Mouse (Mus musculus): ENCODE data around the gene H2-Eb1. TPM values are rescaled to one million over a fixed set of nuclear protein-coding genes. Genes with fewer than 3 reads are reported as not detected.
"Not testable (repeated sequence)": the region's sequence is repeated elsewhere in the genome, so short reads cannot be mapped to it uniquely, and the experiment has no call there.

The H2-Eb1 gene
- total RNA-seq, 4 experiments from 2014 or later = 2.6 to 6.3 (median 3.7) TPM

DNA sequence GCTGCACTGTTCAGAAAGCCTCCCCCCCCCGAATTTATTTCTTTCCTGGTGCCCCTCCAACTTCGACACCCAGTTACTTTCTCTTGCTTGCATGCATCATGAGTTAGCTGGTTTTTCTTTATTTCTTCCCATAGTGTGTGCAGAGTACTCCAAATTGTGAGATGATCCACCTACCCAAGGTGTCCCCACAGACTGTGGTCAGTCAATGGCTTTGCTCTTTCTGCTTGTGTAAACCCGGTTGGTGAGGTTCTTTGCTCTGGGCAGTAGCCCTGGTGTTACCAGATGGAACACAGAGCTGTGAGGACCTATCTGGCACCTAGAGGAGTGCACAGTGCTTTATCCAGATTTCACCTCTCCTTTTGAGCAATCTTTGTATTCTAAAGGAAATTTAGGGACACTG is 17.5 kb upstream of the H2-Eb1 start:
- DNase-seq (ENCODE audit: low spot score in 2 of 2) = no peak

DNA sequence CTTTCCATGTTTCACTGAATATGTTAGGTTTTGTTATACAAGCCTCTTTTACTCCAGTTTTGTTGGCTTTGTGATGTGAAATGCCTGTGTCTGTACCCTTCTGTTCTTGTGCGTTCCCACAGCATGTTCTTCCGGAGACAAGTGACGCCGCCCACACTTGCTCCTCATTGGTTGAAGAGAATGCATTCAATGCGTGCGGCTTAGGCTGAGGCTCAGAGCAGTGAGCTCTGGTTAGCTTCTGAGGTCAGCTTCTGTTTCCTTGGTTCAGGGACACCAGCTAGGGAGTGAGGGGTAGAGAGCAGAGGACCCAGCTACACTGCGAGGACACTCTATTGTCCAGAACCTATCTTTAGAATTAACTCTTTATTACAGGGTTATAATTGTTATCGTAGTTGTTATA is 14.1 kb upstream of the H2-Eb1 start:
- DNase-seq (ENCODE audit: low spot score in 2 of 2) = peak; percentile 29 to 44

DNA sequence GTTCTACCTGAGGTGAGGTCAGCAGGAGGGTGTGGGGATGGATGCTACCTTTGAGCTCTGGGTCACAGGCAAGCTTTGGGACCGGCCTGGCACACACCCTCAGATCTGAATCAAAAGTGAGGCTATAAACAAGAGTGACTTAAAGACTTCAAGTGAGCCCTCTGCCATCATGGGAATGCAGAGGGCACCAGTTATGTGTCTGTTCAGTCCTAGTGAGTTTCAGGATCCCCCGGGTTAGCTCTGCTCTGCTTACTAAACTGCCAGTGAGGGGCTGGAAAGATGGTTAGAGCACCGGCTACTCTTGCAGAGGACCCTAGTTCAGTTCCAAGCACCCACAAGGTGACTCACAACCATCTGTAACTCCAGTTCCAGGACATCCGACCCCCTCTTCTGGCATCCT is 13.1 kb upstream of the H2-Eb1 start:
- DNase-seq (ENCODE audit: low spot score in 2 of 2) = no peak

DNA sequence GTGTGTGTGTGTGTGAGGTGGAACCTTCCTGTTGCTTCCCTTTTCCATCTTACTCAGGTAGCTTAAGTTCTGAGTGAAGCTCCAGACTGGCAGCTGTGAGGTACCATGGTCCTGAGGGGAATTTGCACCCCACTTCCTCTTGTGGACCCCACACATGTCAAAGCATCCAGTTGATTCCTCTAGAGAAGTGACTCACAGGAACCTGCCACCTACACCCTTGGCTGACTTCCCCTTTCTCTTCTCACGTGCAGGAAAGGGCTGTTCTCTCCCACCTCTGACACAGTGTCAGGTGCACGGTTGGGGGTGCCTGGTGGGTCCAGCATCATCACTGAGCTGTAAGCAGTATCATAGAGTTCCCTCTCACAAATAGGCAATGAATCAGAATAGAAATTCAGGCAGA is 12.1 kb upstream of the H2-Eb1 start:
- no peak for DNase-seq (ENCODE audit: low spot score in 2 of 2)

DNA sequence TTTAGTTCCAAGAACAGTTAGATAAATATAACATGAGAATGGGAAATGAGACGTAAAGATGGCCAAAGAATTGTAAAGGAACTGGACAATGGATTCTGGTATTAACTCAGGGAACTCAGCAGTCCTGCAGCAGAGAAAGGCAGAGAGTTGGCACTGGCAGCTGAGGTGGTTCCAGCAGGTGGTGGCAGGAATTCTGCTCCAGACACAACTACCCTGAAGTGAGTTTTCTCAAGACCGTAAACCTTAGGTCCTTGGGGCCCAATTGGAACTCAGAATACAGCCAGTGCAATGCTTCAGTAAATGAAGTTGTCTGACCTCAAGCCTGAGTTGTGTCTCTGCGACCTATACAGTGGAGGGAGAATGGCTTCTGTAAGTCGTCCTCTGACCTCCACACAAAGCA is 11.4 kb upstream of the H2-Eb1 start:
- no peak for DNase-seq (ENCODE audit: low spot score in 2 of 2)

- no peak for DNase-seq (ENCODE audit: low spot score in 2 of 2)
Measured at GRCm38 (mm10) chr17:34295307-34295706, 10.4 kb upstream of the H2-Eb1 start.

- no peak for DNase-seq (ENCODE audit: low spot score in 2 of 2)
Measured at GRCm38 (mm10) chr17:34295891-34296794, 9.5 kb upstream of the H2-Eb1 start.

DNA sequence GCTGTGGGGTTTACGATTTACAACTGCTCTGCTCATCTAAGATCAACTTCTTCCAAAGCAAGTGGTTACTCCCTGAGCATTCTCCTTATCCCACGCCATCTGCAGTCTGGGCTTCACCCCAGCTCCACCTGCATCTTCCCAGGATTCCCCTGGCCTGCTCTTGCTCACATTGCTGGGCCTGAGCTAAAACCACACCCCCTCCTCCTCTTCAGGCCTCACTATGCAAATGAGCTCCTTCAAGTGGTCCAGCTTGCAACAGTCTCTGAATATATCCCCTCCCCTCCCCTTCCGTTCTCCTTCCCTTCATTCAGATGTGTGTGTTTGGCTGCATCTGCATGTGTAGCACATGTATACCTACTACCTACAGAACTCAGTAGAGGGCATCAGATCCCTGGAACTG is 6.3 kb upstream of the H2-Eb1 start:
- DNase-seq (ENCODE audit: low spot score in 2 of 2) = no peak

GRCm38 (mm10) chr17:34300071-34300470 is 5.6 kb upstream of the H2-Eb1 start:
- DNase-seq (ENCODE audit: low spot score in 2 of 2) = no peak

DNA sequence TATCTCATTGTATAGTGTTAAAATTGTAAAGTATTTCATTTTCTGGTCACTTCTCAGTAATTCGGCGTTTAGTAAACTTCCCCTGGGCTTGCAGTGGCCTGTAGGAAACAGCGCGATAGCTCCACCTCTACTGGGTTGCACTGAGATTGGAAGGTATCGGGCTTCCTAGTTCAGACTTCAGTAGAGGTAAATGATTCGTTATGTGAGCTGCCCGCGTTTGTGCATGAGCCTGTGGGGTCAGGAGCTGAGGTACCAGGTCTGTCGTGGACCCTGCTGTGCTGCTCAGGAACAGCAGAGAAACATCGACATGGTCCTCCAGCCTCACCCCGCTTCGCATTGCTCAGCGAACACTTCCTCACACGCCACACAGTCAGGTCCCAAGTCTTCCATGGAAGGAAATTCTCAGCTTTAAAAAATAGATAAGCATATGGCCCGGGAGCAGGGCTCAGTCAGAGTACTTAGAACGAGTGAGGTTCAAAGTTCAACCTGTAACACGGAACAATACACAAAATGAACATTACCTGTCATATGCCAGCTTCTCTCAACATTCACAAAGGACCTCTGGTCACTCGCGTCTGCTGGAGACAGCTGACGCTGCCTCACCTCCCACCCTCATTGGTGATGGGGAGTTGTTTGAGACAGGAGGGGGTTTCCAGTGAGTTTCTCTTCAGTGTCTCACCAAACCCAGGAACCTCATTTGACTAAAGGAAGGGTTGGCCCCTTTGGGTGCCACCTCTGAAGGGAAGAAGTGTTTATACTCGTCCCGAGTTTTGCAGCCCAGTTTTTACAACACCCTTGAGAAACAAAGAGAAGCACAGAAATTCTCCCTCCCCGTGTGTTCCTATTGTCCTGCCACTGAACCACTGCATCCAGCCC is 4.7 kb upstream of the H2-Eb1 start:
- no peak for DNase-seq (ENCODE audit: low spot score in 2 of 2)

DNA sequence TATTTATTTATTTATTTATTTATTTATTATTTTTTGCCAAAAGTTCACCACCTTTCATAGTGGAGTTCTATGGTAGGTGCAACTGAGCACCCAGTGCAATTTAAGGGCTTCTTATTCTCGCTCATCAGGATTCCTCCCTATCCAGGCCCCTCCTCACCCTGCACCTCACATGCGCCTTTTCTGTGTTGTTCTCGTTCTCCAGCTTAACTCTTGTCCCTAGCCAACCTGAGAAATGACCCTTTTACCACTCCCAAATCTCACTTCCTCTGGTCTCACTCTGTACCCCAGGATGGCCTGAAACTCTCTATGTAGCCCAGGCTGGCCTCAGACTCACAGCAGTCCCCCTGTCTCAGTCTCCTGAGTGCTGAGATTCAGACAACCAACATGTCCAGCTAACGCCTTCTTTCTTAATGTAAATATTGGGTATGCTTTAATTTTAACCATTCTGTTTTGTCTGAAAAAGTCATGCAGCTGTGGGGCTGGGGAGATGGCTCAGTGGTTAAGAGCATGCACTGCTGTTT is 3.9 kb upstream of the H2-Eb1 start:
- DNase-seq (ENCODE audit: low spot score in 2 of 2) = no peak

DNA sequence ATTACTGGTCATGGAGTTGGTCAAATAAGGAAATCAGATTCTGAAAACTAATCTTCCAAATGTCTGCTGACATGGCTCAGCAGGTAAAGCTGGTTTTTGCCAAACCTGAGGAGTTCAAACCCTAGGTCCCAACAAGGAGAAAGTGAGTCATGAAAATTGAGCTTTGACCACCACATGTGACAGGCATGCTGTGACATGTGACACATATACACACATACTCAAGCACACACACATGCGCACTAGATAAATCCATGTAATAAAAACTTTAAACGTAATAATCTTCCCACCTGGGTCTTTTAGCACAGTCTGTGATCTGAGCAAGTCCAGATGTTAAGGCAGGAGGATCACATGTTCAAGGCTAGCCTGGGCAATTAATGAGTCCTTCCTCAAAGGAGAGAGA is 1.9 kb upstream of the H2-Eb1 start:
- DNase-seq (ENCODE audit: low spot score in 2 of 2) = no peak

GRCm38 (mm10) chr17:34304751-34305150 is 916 bp upstream of the H2-Eb1 start:
- DNase-seq (ENCODE audit: low spot score in 2 of 2) = peak in 1 of 2 experiments; percentile 36

- DNase-seq (ENCODE audit: low spot score in 2 of 2) = no peak
Measured at GRCm38 (mm10) chr17:34306407-34306806, 740 bp downstream of the H2-Eb1 start.

DNA sequence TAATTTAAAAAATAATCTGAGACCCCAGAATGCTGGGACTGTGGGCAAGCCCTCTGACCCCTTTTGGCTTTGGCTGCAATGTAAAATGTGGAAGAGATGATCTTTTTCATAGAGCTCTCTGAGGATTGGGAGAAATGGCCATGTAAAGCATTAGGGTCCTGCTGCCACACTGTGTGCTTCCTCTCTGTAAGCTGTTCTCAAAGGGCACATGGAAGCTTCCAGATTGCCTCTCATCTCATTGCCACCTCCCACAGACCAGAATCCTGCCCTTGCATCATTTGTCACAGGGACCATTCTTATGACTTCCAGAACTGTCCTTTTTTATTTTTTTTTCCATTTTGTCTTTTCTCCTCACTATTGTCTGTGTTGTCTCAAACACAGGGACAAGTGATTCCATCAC is 1.5 kb downstream of the H2-Eb1 start:
- DNase-seq (ENCODE audit: low spot score in 2 of 2) = no peak

- no peak for DNase-seq (ENCODE audit: low spot score in 2 of 2)
Measured at GRCm38 (mm10) chr17:34308161-34308560, 2.5 kb downstream of the H2-Eb1 start.

GRCm38 (mm10) chr17:34309225-34309624 is 3.6 kb downstream of the H2-Eb1 start:
- no peak for DNase-seq (ENCODE audit: low spot score in 2 of 2)

DNA sequence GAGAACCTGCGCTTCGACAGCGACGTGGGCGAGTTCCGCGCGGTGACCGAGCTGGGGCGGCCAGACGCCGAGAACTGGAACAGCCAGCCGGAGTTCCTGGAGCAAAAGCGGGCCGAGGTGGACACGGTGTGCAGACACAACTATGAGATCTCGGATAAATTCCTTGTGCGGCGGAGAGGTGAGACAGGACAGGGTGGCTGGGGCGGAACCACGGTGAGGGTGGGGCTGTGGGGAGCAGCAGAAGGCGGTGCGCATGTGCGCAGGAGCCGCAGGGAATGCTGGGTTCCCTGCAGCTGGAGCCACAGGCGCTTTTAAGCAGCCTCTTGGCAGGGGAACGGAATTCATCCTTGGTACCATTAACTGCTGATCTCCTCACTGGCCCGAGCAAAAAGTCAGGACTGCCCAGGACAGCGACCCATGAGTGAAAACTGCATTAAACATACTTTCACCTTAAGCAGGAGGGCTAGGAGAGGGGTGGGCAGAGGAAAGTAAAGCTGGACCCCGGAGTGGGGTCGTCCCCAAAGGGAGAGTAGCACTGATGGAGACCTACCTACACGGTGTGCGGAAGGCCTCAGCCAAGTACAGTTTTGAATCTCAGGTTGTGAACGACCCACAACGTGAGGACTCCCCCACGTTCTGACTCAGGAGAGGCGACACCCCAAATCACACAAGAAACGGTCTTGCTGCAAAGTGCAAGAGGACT is 4.2 kb downstream of the H2-Eb1 start:
- peak in 1 of 2 experiments; percentile 37 for DNase-seq (ENCODE audit: low spot score in 2 of 2)

- DNase-seq (ENCODE audit: low spot score in 2 of 2) = not testable (repeated sequence)
Measured at GRCm38 (mm10) chr17:34310526-34310925, 4.9 kb downstream of the H2-Eb1 start.

GRCm38 (mm10) chr17:34312185-34312584 is 6.5 kb downstream of the H2-Eb1 start:
- no peak for DNase-seq (ENCODE audit: low spot score in 2 of 2)

- DNase-seq (ENCODE audit: low spot score in 2 of 2) = peak; percentile 16 to 30
Measured at GRCm38 (mm10) chr17:34313393-34313792, 7.7 kb downstream of the H2-Eb1 start.

Data from gastrocnemius, adult 8-10 months (tissue).